Mouse (Mus musculus) layer of hippocampus, adult 6 months (tissue): Measurements from ENCODE around the gene Utp20. TPM values are rescaled to one million over a fixed set of nuclear protein-coding genes. Genes with fewer than 3 reads are reported as not detected.

Source experiments
- long read RNA-seq, 2 experiments: library from polyadenylated mRNA; unstranded; transcript quantifications; one replicate each; pipeline ENCODE4 v2.0.0; 2019 to 2020
- polyA plus RNA-seq: library from polyadenylated mRNA; unstranded; fragments of <200 nt; fragmentation: Nextera tagmentation; gene quantifications from 2 replicates; pipeline ENCODE4 v1.2.3, GENCODE M21; 2021

The Utp20 gene
- 2.6 and 2.8 TPM in 2 replicates for polyA plus RNA-seq
- long read RNA-seq, experiment 1, partial matches to known transcripts: 6 of 6 reads
- long read RNA-seq, experiment 1, other reads (novel, unspliced or antisense): 0 of 6 reads
- long read RNA-seq, experiment 2, full-length matches to known transcripts: 3 of 22 reads
- long read RNA-seq, experiment 2, partial matches to known transcripts: 16 of 22 reads
- long read RNA-seq, experiment 2, other reads (novel, unspliced or antisense): 3 of 22 reads

GRCm38 (mm10) chr10:88826188-88826946 lies at the start of gene Utp20:
Gene Utp20, minus strand, starts transcription at chr10:88826804.

DNA sequence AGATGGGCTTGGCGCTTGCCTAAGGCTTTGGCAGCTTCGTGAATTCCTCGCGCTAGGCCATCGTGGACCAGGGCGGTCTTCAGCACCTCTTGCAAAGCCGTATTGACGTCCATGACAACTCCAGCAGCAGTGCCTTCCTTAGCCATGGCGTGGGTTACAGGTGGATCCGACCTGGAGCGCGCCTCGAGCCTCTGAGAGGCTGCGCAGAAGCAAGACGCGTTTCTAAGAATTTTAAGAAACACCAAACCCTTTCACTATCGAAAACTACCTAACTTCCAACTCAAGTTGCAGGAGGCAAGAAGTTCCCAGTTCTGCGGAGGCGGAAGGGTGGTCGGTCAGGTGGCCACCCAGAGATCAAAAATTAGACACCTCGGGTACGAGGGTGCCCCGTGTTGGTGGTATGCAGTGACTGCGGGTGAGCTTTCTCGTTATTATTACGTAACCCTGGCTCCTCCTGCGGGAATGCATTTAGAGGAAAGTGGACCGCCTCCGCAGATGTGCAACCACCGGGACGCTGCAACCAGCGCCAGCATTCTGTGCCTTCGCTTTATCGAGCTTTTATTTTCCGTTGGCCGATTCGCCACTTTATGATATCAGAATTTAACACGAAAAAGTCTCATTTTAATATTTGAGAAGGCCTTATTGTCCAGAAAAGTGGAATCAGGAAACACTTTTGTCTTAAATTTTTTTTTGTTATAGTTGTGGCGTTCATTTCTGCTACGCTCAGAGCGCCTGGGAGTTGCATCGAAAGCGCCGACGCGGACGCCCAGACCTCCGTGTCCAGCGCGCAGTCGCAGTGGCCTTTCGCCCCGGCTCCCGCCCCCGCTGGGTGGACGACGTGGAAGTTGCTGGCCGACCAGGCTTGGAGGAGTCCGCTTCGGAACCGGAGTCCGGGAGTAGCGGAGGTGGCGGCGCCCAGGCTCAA lies 95.8 kb downstream of the Utp20 start, which contains the start of gene Arl1:
Gene Arl1 (plus strand): TSS at position 288 of the 925 bp plus-strand sequence.

Other genes with a start within 250 kb of the Utp20 start
- 0.68 and 0.75 TPM in 2 replicates for gene Mybpc1, start 221.7 kb downstream of the Utp20 start, polyA plus RNA-seq
- gene Spic, start 141.8 kb downstream of the Utp20 start, polyA plus RNA-seq: not detected in 2 replicates
- 220 and 243 TPM in 2 replicates for gene Arl1, start 95.9 kb downstream of the Utp20 start, polyA plus RNA-seq
- gene Slc5a8, start 59.2 kb upstream of the Utp20 start, polyA plus RNA-seq: 0.05 TPM in 2 replicates